Mouse (Mus musculus): ENCODE measurements around the gene Gm5089. TPM values are rescaled to one million over a fixed set of nuclear protein-coding genes. Genes with fewer than 3 reads are reported as not detected.

The Gm5089 gene
- polyA plus RNA-seq, 1 experiment from 2014 or later: not detected

- no peak overlapping the region for H3K27ac ChIP-seq (ENCODE audit: low read length)
- H3K9me3 ChIP-seq (replicated peaks; ENCODE audit: control insufficient read depth, low read length): no peaks in the 10 kb centered on the region
- peak overlapping the region; percentile 82 for H3K4me2 ChIP-seq (ENCODE audit: low read depth, low read length)
- peaks cover 91% of the 10 kb centered on the region for H3K27me3 ChIP-seq (ENCODE audit: control insufficient read depth, insufficient read depth, low read length)
- peaks cover 11% of the 10 kb centered on the region for H3K4me1 ChIP-seq (ENCODE audit: control insufficient read depth, insufficient read depth, low read length)
- no peak overlapping the region for H3K9ac ChIP-seq (ENCODE audit: low read length)
- WGBS: under 1% methylated on average over 57 of the region's 57 CpGs
- 0 out of 2 replicates have a peak, but pooled peaks have one; percentile 39 for ATAC-seq (replicated peaks; ENCODE audit: extremely low read depth, insufficient read depth, low FRiP score)
- H3K4me3 ChIP-seq (ENCODE audit: low read length): peak overlapping the region; percentile 58
- H3K36me3 ChIP-seq (ENCODE audit: control insufficient read depth, insufficient read depth): no peaks in the 10 kb centered on the region
These were observed 23.4 kb upstream of the Gm5089 start for GRCm38 (mm10) chr14:122474041-122474890.

DNA sequence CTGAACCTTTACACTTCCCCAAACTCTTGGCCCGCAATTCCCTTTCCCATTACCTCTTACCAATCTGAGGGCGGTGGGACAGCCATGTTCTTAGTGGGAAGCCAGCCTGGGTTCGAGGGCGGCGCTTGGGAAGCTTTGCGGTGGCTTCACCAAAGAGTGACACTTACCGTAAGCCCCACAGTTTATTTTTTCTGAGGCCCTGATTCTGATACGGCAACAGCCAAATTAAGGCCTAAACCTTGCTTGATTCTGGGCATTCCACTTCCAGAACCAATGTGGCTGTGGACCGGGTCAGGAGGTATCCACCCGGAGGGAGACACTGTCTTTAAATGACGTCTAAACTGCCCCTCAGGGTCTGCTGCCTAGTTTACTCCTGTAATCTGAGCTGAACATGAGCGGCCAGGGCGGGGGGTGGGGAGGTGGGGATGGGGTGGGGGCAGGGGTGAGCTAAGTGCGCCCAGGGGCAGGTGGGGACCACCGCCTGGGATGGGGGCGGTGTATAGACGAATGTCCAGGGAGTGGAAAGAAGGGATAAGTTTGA, 22.4 kb upstream of the Gm5089 start:
- no peak for ATAC-seq (replicated peaks; ENCODE audit: extremely low read depth, insufficient read depth, low FRiP score)
- Histone ChIP-seq H3K36me3 (ENCODE audit: control insufficient read depth, insufficient read depth) (no peaks in the 10 kb centered on the region), H3K9me3 (replicated peaks; ENCODE audit: control insufficient read depth, low read length) (no peaks in the 10 kb centered on the region), H3K4me1 (ENCODE audit: control insufficient read depth, insufficient read depth, low read length) (peaks cover 11% of the 10 kb centered on the region), H3K4me3 (ENCODE audit: low read length) (no peak overlapping the region), H3K9ac (ENCODE audit: low read length) (no peak overlapping the region), H3K27me3 (ENCODE audit: control insufficient read depth, insufficient read depth, low read length) (peaks cover 90% of the 10 kb centered on the region), H3K27ac (ENCODE audit: low read length) (no peak overlapping the region), H3K4me2 (ENCODE audit: low read depth, low read length) (no peak overlapping the region)
- WGBS: 2% methylated on average over 17 of the region's 17 CpGs

DNA sequence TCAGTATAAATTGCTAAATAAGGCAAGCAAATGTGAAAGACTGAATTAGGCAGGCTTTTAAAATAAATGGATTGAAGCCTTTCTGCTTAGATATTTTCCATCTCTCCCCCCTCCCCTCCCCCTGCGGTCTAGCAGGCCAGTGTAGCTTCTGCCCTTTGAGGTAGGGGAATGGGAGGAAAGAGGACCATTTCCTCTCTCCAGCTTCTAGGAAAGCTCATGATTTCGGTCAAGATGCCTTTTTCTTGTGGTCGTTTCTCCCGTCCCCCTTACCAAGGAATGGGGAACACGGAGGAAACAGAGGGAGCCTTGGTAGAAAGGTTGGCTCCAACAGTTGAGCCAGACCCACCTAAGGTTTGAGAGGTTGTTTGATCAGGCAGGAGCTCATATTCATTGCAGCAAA, 21.7 kb upstream of the Gm5089 start:
- 2% methylated on average over 5 of the region's 5 CpGs for WGBS
- H3K27ac ChIP-seq (ENCODE audit: low read length): no peak overlapping the region
- no peaks in the 10 kb centered on the region for H3K36me3 ChIP-seq (ENCODE audit: control insufficient read depth, insufficient read depth)
- H3K9ac ChIP-seq (ENCODE audit: low read length): no peak overlapping the region
- H3K4me1 ChIP-seq (ENCODE audit: control insufficient read depth, insufficient read depth, low read length): peaks cover 11% of the 10 kb centered on the region
- H3K4me3 ChIP-seq (ENCODE audit: low read length): no peak overlapping the region
- H3K4me2 ChIP-seq (ENCODE audit: low read depth, low read length): no peak overlapping the region
- no peak for ATAC-seq (replicated peaks; ENCODE audit: extremely low read depth, insufficient read depth, low FRiP score)
- peaks cover 89% of the 10 kb centered on the region for H3K27me3 ChIP-seq (ENCODE audit: control insufficient read depth, insufficient read depth, low read length)
- H3K9me3 ChIP-seq (replicated peaks; ENCODE audit: control insufficient read depth, low read length): no peaks in the 10 kb centered on the region

DNA sequence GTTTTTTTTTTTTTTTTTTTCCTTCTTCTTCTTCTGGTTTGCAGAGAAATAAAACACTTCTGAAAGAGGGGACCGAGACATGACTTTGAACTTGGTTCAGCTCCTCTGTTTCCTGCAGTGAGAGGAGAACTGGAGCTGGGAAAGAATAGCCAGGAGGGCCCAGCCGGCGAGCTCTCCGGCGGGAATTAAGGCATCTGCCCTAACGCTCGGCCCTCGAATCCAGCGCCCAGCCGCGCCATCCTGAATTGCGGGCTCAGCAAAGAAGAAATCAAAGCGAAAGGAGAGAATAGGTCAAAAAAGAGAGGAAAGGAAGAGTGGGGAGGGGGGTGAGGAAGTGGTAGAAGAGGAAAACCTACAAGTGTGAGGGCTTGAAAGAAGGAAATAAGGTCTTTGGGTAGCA, 21.2 kb upstream of the Gm5089 start:
- H3K9me3 ChIP-seq (replicated peaks; ENCODE audit: control insufficient read depth, low read length): no peaks in the 10 kb centered on the region
- 3% methylated on average over 13 of the region's 13 CpGs for WGBS
- no peak overlapping the region for H3K9ac ChIP-seq (ENCODE audit: low read length)
- ATAC-seq (replicated peaks; ENCODE audit: extremely low read depth, insufficient read depth, low FRiP score): no peak
- H3K4me2 ChIP-seq (ENCODE audit: low read depth, low read length): no peak overlapping the region
- peaks cover 11% of the 10 kb centered on the region for H3K4me1 ChIP-seq (ENCODE audit: control insufficient read depth, insufficient read depth, low read length)
- no peaks in the 10 kb centered on the region for H3K36me3 ChIP-seq (ENCODE audit: control insufficient read depth, insufficient read depth)
- H3K4me3 ChIP-seq (ENCODE audit: low read length): no peak overlapping the region
- peaks cover 89% of the 10 kb centered on the region for H3K27me3 ChIP-seq (ENCODE audit: control insufficient read depth, insufficient read depth, low read length)
- no peak overlapping the region for H3K27ac ChIP-seq (ENCODE audit: low read length)

DNA sequence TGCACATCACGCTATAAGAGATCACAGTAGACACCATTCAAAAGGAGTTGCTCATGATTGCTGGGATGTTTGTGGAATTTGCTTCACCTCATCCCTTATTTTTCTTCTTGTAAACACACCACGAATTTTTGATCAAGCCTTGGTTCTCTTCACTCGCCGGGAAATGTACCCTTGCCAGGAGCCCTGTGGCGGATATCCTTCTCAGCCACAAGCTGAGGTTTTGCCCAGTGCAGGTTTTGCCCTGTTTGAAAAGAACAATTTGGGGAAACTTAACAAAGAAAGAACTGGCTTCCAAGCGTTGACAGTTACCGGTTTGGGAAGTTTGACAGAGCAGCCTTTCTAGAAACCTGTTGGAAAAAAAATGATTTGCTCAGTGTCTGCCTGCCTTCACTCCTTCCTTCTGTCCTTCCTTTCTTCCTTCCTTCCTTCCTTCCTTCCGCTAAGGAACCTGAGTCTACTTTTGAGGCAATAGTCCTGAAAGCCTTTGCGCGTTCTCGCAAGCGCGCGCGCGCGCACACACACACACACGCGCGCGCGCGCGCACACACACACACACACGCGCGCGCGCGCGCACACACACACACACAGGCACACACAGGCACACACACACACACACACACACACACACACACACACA, 20.7 kb upstream of the Gm5089 start:
- WGBS: 9% methylated on average over 31 of the region's 31 CpGs
- no peak for ATAC-seq (replicated peaks; ENCODE audit: extremely low read depth, insufficient read depth, low FRiP score)

DNA sequence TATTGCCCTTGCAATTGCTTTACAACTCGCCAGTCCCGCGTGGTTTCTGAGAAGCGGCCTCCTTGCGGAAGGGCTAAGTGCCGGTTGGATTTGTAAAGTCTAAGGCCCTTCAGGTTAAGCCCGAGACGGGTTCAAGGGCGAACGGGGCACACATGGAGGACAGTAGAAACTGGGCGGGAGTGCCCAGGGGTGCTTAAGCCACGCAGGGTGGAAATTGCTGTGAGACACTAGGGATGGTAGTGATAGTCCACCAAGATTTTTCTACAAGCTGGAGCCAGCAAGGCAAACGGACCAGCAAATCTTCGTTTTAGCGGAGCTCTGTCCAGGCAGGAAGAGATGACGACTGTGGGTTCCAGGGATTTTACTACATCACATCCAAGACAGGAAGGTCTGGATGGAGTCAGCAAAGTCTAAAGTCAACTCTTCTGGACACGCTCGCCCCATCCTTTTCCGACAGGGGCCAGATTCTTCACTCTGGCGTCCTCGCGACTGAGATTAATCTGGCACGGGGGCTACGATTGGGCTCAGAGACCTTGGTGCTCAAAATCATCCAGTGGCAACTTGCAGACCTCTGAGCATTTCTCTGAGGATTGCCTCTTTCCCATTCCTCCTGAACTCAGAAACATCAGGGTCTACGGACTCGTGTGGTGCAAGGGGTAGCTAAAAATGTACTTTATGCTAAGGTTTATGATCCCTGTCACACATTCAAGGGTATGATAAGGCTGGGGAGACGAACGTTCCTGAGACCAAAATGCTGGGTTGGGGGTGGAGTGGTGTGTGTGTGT, 18.2 kb upstream of the Gm5089 start:
- WGBS: 2% methylated on average over 28 of the region's 28 CpGs
- no peak overlapping the region for H3K27ac ChIP-seq (ENCODE audit: low read length)
- H3K4me2 ChIP-seq (ENCODE audit: low read depth, low read length): no peak overlapping the region

More for the DNA sequence above, 20.7 kb upstream of the Gm5089 start:
- H3K27me3 ChIP-seq (ENCODE audit: control insufficient read depth, insufficient read depth, low read length): peaks cover 92% of the 10 kb centered on the region
- no peaks in the 10 kb centered on the region for H3K9me3 ChIP-seq (replicated peaks; ENCODE audit: control insufficient read depth, low read length)
- no peak overlapping the region for H3K4me3 ChIP-seq (ENCODE audit: low read length)
- peaks cover 11% of the 10 kb centered on the region for H3K4me1 ChIP-seq (ENCODE audit: control insufficient read depth, insufficient read depth, low read length)
- H3K4me2 ChIP-seq (ENCODE audit: low read depth, low read length): no peak overlapping the region
- H3K9ac ChIP-seq (ENCODE audit: low read length): no peak overlapping the region
- no peaks in the 10 kb centered on the region for H3K36me3 ChIP-seq (ENCODE audit: control insufficient read depth, insufficient read depth)
- H3K27ac ChIP-seq (ENCODE audit: low read length): no peak overlapping the region

GRCm38 (mm10) chr14:122467926-122468841, 17.3 kb upstream of the Gm5089 start:
- Histone ChIP-seq H3K9ac (ENCODE audit: low read length) (no peak overlapping the region), H3K27ac (ENCODE audit: low read length) (no peak overlapping the region), H3K9me3 (replicated peaks; ENCODE audit: control insufficient read depth, low read length) (no peaks in the 10 kb centered on the region), H3K27me3 (ENCODE audit: control insufficient read depth, insufficient read depth, low read length) (peaks cover 93% of the 10 kb centered on the region), H3K36me3 (ENCODE audit: control insufficient read depth, insufficient read depth) (no peaks in the 10 kb centered on the region), H3K4me2 (ENCODE audit: low read depth, low read length) (no peak overlapping the region), H3K4me1 (ENCODE audit: control insufficient read depth, insufficient read depth, low read length) (peaks cover 18% of the 10 kb centered on the region), H3K4me3 (ENCODE audit: low read length) (no peak overlapping the region)
- no peak for ATAC-seq (replicated peaks; ENCODE audit: extremely low read depth, insufficient read depth, low FRiP score)
- 13% methylated on average over 23 of the region's 23 CpGs for WGBS

More for the DNA sequence above, 18.2 kb upstream of the Gm5089 start:
- Histone ChIP-seq H3K27me3 (ENCODE audit: control insufficient read depth, insufficient read depth, low read length) (peaks cover 93% of the 10 kb centered on the region), H3K9ac (ENCODE audit: low read length) (no peak overlapping the region), H3K36me3 (ENCODE audit: control insufficient read depth, insufficient read depth) (no peaks in the 10 kb centered on the region), H3K4me1 (ENCODE audit: control insufficient read depth, insufficient read depth, low read length) (peaks cover 14% of the 10 kb centered on the region), H3K9me3 (replicated peaks; ENCODE audit: control insufficient read depth, low read length) (no peaks in the 10 kb centered on the region), H3K4me3 (ENCODE audit: low read length) (no peak overlapping the region)
- no peak for ATAC-seq (replicated peaks; ENCODE audit: extremely low read depth, insufficient read depth, low FRiP score)

GRCm38 (mm10) chr14:122466756-122467362, 15.9 kb upstream of the Gm5089 start:
- Histone ChIP-seq H3K4me2 (ENCODE audit: low read depth, low read length) (no peak overlapping the region), H3K36me3 (ENCODE audit: control insufficient read depth, insufficient read depth) (no peaks in the 10 kb centered on the region), H3K27ac (ENCODE audit: low read length) (no peak overlapping the region), H3K9me3 (replicated peaks; ENCODE audit: control insufficient read depth, low read length) (no peaks in the 10 kb centered on the region), H3K9ac (ENCODE audit: low read length) (no peak overlapping the region), H3K4me3 (ENCODE audit: low read length) (no peak overlapping the region), H3K27me3 (ENCODE audit: control insufficient read depth, insufficient read depth, low read length) (peaks cover 94% of the 10 kb centered on the region), H3K4me1 (ENCODE audit: control insufficient read depth, insufficient read depth, low read length) (peaks cover 18% of the 10 kb centered on the region)
- WGBS: 65% methylated on average over 7 of the region's 7 CpGs
- ATAC-seq (replicated peaks; ENCODE audit: extremely low read depth, insufficient read depth, low FRiP score): no peak

All from heart, embryonic 16.5 days (tissue).